Mouse (Mus musculus): ENCODE results near the gene Adh4. TPM values are rescaled to one million over a fixed set of nuclear protein-coding genes. Genes with fewer than 3 reads are reported as not detected.
"Not testable (repeated sequence)": the region's sequence is repeated elsewhere in the genome, so short reads cannot be mapped to it uniquely, and the experiment has no call there.

Gene Adh4
- polyA plus RNA-seq (2011; ENCODE audit: insufficient read length, low read depth, missing spikeins), result not detected in 2 replicates

DNA sequence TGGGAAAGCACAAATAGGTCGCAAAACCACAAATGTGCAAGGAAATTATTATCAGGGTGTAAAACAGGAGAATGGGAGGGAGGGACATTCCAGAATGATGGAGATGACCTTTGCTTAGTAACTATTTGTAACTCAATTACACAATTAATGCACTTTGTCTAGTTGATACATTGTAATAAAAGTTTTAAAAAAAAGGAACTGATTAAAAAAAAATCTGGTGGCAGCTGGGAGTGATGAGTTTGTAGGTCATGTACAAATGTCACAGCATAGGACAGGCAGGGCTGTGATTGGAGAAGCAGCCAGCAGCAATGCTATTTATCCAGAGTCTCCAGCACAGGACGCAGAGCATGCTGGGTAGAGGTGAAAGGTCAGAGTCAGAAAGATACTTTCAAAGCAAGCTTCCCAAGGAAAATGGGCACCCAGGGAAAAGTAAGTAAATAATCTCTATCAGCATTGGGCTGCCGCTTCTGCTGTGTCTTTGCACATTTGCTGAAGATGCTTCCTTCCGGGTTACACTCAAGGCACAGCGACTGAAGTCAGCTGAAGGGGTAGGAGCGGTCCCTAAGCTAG lies at the start of gene Adh4:
Adh4 (plus strand) TSS at position 346 of the 570 bp plus-strand sequence.
- TF ChIP-seq CTCF (IDR thresholded peaks at IDR 0.05; ENCODE audit: borderline replicate concordance, insufficient read depth, low read length) (no peak), POLR2A (IDR thresholded peaks at IDR 0.05; ENCODE audit: low read depth, low read length) (no peak)
- Histone ChIP-seq H3K27ac (ENCODE audit: insufficient read depth, low read length) (no peak within 1 kb of the TSS), H3K4me3 (ENCODE audit: insufficient read depth, low read length) (no peak within 1 kb of the TSS), H3K4me1 (ENCODE audit: control insufficient read depth, insufficient read depth, low read length) (no peaks in the 10 kb centered on the region; the same call in 1 of the 2 replicates)

DNA sequence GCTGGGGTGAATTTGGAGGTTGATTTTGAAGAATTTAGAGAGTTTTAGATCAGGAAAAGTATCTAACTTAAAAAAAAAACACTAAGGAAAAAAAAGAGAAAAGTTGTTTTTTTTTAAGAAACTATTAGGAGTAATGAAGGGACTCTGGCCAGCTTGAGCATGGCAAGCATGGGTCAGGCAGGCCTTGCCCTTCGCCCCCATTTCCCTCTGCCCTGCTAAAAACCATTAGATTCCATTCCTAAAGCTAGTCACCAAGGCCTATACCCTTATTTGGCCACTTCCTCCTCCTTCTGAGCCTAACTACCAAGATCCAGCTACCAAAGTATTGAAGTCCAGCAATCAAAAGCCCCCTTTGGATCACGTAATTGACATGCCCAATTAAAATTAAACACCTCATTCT lies 49.1 kb upstream of the Adh4 start:
- Histone ChIP-seq H3K4me3 (ENCODE audit: insufficient read depth, low read length) (no peak overlapping the region), H3K27ac (ENCODE audit: insufficient read depth, low read length) (no peak overlapping the region), H3K4me1 (ENCODE audit: control insufficient read depth, insufficient read depth, low read length) (no peaks in the 10 kb centered on the region)
- no peak for TF ChIP-seq CTCF (IDR thresholded peaks at IDR 0.05; ENCODE audit: borderline replicate concordance, insufficient read depth, low read length)
- TF ChIP-seq POLR2A (IDR thresholded peaks at IDR 0.05; ENCODE audit: low read depth, low read length), result no peak

DNA sequence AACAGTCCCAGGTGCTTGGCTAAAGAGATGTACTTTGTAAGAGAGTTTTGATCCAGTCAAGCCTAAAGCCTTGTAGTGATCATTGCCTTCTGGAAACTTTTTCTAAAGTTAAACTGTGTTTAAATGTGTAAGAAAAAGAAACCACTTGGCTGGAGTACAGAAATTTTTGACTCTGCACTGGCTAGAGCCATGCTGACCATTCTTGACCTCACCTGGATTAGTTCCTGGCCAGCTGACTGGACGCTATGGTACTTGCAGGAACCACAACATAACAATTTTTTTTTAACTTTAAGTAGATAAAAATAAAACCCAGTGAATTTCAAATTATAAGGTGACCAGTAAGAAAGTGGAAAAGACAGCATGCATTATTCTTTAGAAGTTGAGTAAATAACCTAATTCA lies 45.7 kb upstream of the Adh4 start:
- Histone ChIP-seq H3K4me3 (ENCODE audit: insufficient read depth, low read length) (no peak overlapping the region), H3K27ac (ENCODE audit: insufficient read depth, low read length) (no peak overlapping the region), H3K4me1 (ENCODE audit: control insufficient read depth, insufficient read depth, low read length) (no peaks in the 10 kb centered on the region)
- no peak for TF ChIP-seq POLR2A (IDR thresholded peaks at IDR 0.05; ENCODE audit: low read depth, low read length)

- H3K4me3 ChIP-seq (ENCODE audit: insufficient read depth, low read length); H3K27ac ChIP-seq (ENCODE audit: insufficient read depth, low read length); H3K4me1 ChIP-seq (ENCODE audit: control insufficient read depth, insufficient read depth, low read length): not testable (repeated sequence)
Observed at GRCm38 (mm10) chr3:138370289-138370688, 45.0 kb upstream of the Adh4 start.

- H3K4me1 ChIP-seq (ENCODE audit: control insufficient read depth, insufficient read depth, low read length), result no peaks in the 10 kb centered on the region
- no peak overlapping the region for H3K4me3 ChIP-seq (ENCODE audit: insufficient read depth, low read length)
- TF ChIP-seq CTCF (IDR thresholded peaks at IDR 0.05; ENCODE audit: borderline replicate concordance, insufficient read depth, low read length) (no peak), POLR2A (IDR thresholded peaks at IDR 0.05; ENCODE audit: low read depth, low read length) (no peak)
- no peak overlapping the region for H3K27ac ChIP-seq (ENCODE audit: insufficient read depth, low read length)
Observed at GRCm38 (mm10) chr3:138373920-138374319, 41.3 kb upstream of the Adh4 start.

GRCm38 (mm10) chr3:138375148-138375547 lies 40.1 kb upstream of the Adh4 start:
- H3K4me3 ChIP-seq (ENCODE audit: insufficient read depth, low read length), result no peak overlapping the region
- no peak overlapping the region for H3K27ac ChIP-seq (ENCODE audit: insufficient read depth, low read length)
- no peaks in the 10 kb centered on the region for H3K4me1 ChIP-seq (ENCODE audit: control insufficient read depth, insufficient read depth, low read length)
- TF ChIP-seq POLR2A (IDR thresholded peaks at IDR 0.05; ENCODE audit: low read depth, low read length) (no peak), CTCF (IDR thresholded peaks at IDR 0.05; ENCODE audit: borderline replicate concordance, insufficient read depth, low read length) (no peak)

GRCm38 (mm10) chr3:138381133-138381532 lies 34.1 kb upstream of the Adh4 start:
- Histone ChIP-seq H3K27ac (ENCODE audit: insufficient read depth, low read length) (no peak overlapping the region), H3K4me1 (ENCODE audit: control insufficient read depth, insufficient read depth, low read length) (no peaks in the 10 kb centered on the region), H3K4me3 (ENCODE audit: insufficient read depth, low read length) (no peak overlapping the region)
- TF ChIP-seq POLR2A (IDR thresholded peaks at IDR 0.05; ENCODE audit: low read depth, low read length) (no peak), CTCF (IDR thresholded peaks at IDR 0.05; ENCODE audit: borderline replicate concordance, insufficient read depth, low read length) (no peak)

GRCm38 (mm10) chr3:138387155-138387554 lies 28.1 kb upstream of the Adh4 start:
- no peak overlapping the region for H3K27ac ChIP-seq (ENCODE audit: insufficient read depth, low read length)
- H3K4me3 ChIP-seq (ENCODE audit: insufficient read depth, low read length), result no peak overlapping the region
- H3K4me1 ChIP-seq (ENCODE audit: control insufficient read depth, insufficient read depth, low read length), result no peaks in the 10 kb centered on the region
- TF ChIP-seq POLR2A (IDR thresholded peaks at IDR 0.05; ENCODE audit: low read depth, low read length), result no peak
- TF ChIP-seq CTCF (IDR thresholded peaks at IDR 0.05; ENCODE audit: borderline replicate concordance, insufficient read depth, low read length), result no peak

GRCm38 (mm10) chr3:138404872-138405271 lies 10.4 kb upstream of the Adh4 start:
- Histone ChIP-seq H3K4me3 (ENCODE audit: insufficient read depth, low read length) (no peak overlapping the region), H3K4me1 (ENCODE audit: control insufficient read depth, insufficient read depth, low read length) (no peaks in the 10 kb centered on the region), H3K27ac (ENCODE audit: insufficient read depth, low read length) (no peak overlapping the region)
- no peak for TF ChIP-seq CTCF (IDR thresholded peaks at IDR 0.05; ENCODE audit: borderline replicate concordance, insufficient read depth, low read length)
- TF ChIP-seq POLR2A (IDR thresholded peaks at IDR 0.05; ENCODE audit: low read depth, low read length), result no peak

DNA sequence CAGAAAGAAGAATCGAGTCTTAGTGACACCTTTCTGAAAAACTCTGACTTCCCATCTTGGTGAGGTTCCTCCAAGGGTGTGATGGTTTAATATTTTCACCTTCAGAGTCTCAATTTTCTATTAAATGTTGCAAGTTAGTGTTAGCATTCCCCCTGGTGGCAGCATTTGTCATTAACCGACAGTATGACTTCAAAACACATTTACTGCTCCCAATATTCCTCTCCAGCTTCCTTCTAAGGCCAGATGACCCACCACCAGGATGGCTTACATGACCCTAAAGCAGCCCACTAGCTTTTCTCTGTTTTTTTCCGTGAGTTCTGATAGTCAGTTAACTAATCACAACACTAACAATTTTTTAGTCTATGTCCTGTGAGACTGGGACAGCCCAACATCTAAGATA lies 9.9 kb upstream of the Adh4 start:
- TF ChIP-seq CTCF (IDR thresholded peaks at IDR 0.05; ENCODE audit: borderline replicate concordance, insufficient read depth, low read length) (no peak), POLR2A (IDR thresholded peaks at IDR 0.05; ENCODE audit: low read depth, low read length) (no peak)
- Histone ChIP-seq H3K27ac (ENCODE audit: insufficient read depth, low read length) (no peak overlapping the region), H3K4me1 (ENCODE audit: control insufficient read depth, insufficient read depth, low read length) (no peaks in the 10 kb centered on the region), H3K4me3 (ENCODE audit: insufficient read depth, low read length) (no peak overlapping the region)

DNA sequence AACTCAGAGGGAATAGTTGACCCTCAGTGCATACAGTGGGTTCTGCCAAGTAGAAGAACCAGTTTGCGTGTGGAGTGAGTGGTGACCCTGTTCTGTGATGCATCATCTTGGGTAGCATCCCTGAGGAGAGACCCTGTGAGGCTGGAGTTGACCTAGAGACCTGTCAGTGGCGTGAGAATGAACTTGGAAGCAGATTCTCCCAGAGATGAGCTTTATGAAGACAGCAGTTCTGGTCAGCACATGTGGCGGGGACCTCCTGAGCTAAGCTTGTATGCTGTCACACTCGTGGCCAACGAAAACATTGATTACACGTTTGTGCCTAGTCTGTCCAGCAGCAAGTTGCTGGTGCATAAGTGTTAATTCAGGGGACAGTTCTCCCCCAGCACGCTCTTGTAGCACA lies 9.4 kb upstream of the Adh4 start:
- no peak for TF ChIP-seq POLR2A (IDR thresholded peaks at IDR 0.05; ENCODE audit: low read depth, low read length)
- H3K4me3 ChIP-seq (ENCODE audit: insufficient read depth, low read length), result no peak overlapping the region
- no peak overlapping the region for H3K27ac ChIP-seq (ENCODE audit: insufficient read depth, low read length)
- H3K4me1 ChIP-seq (ENCODE audit: control insufficient read depth, insufficient read depth, low read length), result no peaks in the 10 kb centered on the region
